Mouse (Mus musculus): ENCODE results near the gene Zfp78.
A peak's percentile ranks its signal among the peaks of the same experiment; 100 is the strongest.

The Zfp78 gene

GRCm38 (mm10) chr7:6388971-6389370, 25.9 kb downstream of the Zfp78 start:
- DNase-seq (ENCODE audit: low read depth, low spot score) = no peak

GRCm38 (mm10) chr7:6389449-6389848, 26.4 kb downstream of the Zfp78 start:
- DNase-seq (ENCODE audit: low read depth, low spot score) = no peak

- no peak for DNase-seq (ENCODE audit: low read depth, low spot score)
These were observed 35.2 kb downstream of the Zfp78 start, which contains the start of gene Smim17 for GRCm38 (mm10) chr7:6397996-6398975. Gene Smim17, plus strand, starts transcription at chr7:6398715.

- DNase-seq (ENCODE audit: low read depth, low spot score) = peak; percentile 91
These were observed 47.0 kb downstream of the Zfp78 start, which contains the start of gene Gm20715 for GRCm38 (mm10) chr7:6410043-6410442. Gene Gm20715, plus strand, starts transcription at chr7:6410277.

- no peak for DNase-seq (ENCODE audit: low read depth, low spot score)
These were observed 51.8 kb downstream of the Zfp78 start for GRCm38 (mm10) chr7:6414626-6415441.

GRCm38 (mm10) chr7:6415442-6415787, 52.3 kb downstream of the Zfp78 start:
- DNase-seq (ENCODE audit: low read depth, low spot score) = no peak

GRCm38 (mm10) chr7:6419894-6420293, 56.8 kb downstream of the Zfp78 start:
- no peak for DNase-seq (ENCODE audit: low read depth, low spot score)

- no peak for DNase-seq (ENCODE audit: low read depth, low spot score)
These were observed 66.3 kb downstream of the Zfp78 start for GRCm38 (mm10) chr7:6429381-6429780.

GRCm38 (mm10) chr7:6430342-6430741, 67.3 kb downstream of the Zfp78 start:
- no peak for DNase-seq (ENCODE audit: low read depth, low spot score)

Data from WW6 (cell line).